Mouse (Mus musculus) adrenal gland, postnatal 10 days (tissue): ENCODE measurements around the gene Kif26b. TPM values are rescaled to one million over a fixed set of nuclear protein-coding genes. Genes with fewer than 3 reads are reported as not detected.

Experiments
- DNase-seq: peaks from one replicate; pipeline ENCODE4 v3.0.0; 2021; ENCODE audit warnings: mixed read lengths
- total RNA-seq, 2 experiments: library from RNA; stranded (reverse); gene quantifications; 2 replicates each; pipeline ENCODE4 v1.2.3; 2021

Gene Kif26b
- total RNA-seq, 2 experiments from 2014 or later, result 2.3 to 4.8 TPM

- DNase-seq, result no peak
Observed at GRCm38 (mm10) chr1:178791266-178791665, 262.3 kb downstream of the Kif26b start.

GRCm38 (mm10) chr1:178792726-178793125 is 263.8 kb downstream of the Kif26b start:
- DNase-seq, result no peak

GRCm38 (mm10) chr1:178794866-178795265 is 265.9 kb downstream of the Kif26b start:
- DNase-seq, result no peak

- DNase-seq, result no peak
Observed at GRCm38 (mm10) chr1:178797388-178797787, 268.5 kb downstream of the Kif26b start.

GRCm38 (mm10) chr1:178798333-178798732 is 269.4 kb downstream of the Kif26b start:
- peak; percentile 13 for DNase-seq

- no peak for DNase-seq
Observed at GRCm38 (mm10) chr1:178798886-178799285, 270.0 kb downstream of the Kif26b start.

- DNase-seq, result no peak
Observed at GRCm38 (mm10) chr1:178799836-178800552, 271.1 kb downstream of the Kif26b start.

- no peak for DNase-seq
Observed at GRCm38 (mm10) chr1:178803155-178803554, 274.2 kb downstream of the Kif26b start.

GRCm38 (mm10) chr1:178817476-178817875 is 288.6 kb downstream of the Kif26b start:
- no peak for DNase-seq

- no peak for DNase-seq
Observed at GRCm38 (mm10) chr1:178819060-178819459, 290.1 kb downstream of the Kif26b start.

- DNase-seq, result no peak
Observed at GRCm38 (mm10) chr1:178820079-178820478, 291.2 kb downstream of the Kif26b start.

GRCm38 (mm10) chr1:178820556-178821435 is 291.9 kb downstream of the Kif26b start:
- DNase-seq, result no peak

GRCm38 (mm10) chr1:178824871-178825270 is 295.9 kb downstream of the Kif26b start:
- no peak for DNase-seq

- DNase-seq, result no peak
Observed at GRCm38 (mm10) chr1:178827223-178827622, 298.3 kb downstream of the Kif26b start.

GRCm38 (mm10) chr1:178829456-178829855 is 300.5 kb downstream of the Kif26b start:
- no peak for DNase-seq

- no peak for DNase-seq
Observed at GRCm38 (mm10) chr1:178832571-178832970, 303.6 kb downstream of the Kif26b start.

GRCm38 (mm10) chr1:178835805-178836204 is 306.9 kb downstream of the Kif26b start:
- DNase-seq, result no peak

- no peak for DNase-seq
Observed at GRCm38 (mm10) chr1:178836998-178837397, 308.1 kb downstream of the Kif26b start.

GRCm38 (mm10) chr1:178838696-178839320 is 309.9 kb downstream of the Kif26b start:
- DNase-seq, result no peak

GRCm38 (mm10) chr1:178840311-178840710 is 311.4 kb downstream of the Kif26b start:
- no peak for DNase-seq

GRCm38 (mm10) chr1:178844839-178845238 is 315.9 kb downstream of the Kif26b start:
- DNase-seq, result no peak

GRCm38 (mm10) chr1:178847569-178847968 is 318.6 kb downstream of the Kif26b start:
- DNase-seq, result no peak
